Mouse (Mus musculus): Measurements from ENCODE around the gene Defb25.

Gene Defb25

GRCm38 (mm10) chr2:152626774-152627591, 4.1 kb upstream of the Defb25 start, which contains the start of gene Rem1:
Rem1 (plus strand) TSS chr2:152626951.
- peak; percentile 80 to 83 for DNase-seq

- no peak for DNase-seq
Measured at GRCm38 (mm10) chr2:152625256-152625655, 2.4 kb upstream of the Defb25 start.

GRCm38 (mm10) chr2:152624566-152624965, 1.7 kb upstream of the Defb25 start:
- DNase-seq: no peak

- DNase-seq: no peak
Measured at GRCm38 (mm10) chr2:152622151-152622550, 702 bp downstream of the Defb25 start.

- DNase-seq: peak in 1 of 2 experiments; percentile 55
Measured at GRCm38 (mm10) chr2:152620367-152621134, 2.3 kb downstream of the Defb25 start.

- no peak for DNase-seq
Measured at GRCm38 (mm10) chr2:152617374-152617773, 5.5 kb downstream of the Defb25 start.

GRCm38 (mm10) chr2:152616470-152616869, 6.4 kb downstream of the Defb25 start:
- DNase-seq: no peak

GRCm38 (mm10) chr2:152615563-152615962, 7.3 kb downstream of the Defb25 start:
- DNase-seq: peak in 1 of 2 experiments; percentile 64

- no peak for DNase-seq
Measured at GRCm38 (mm10) chr2:152612193-152612592, 10.7 kb downstream of the Defb25 start.

GRCm38 (mm10) chr2:152608719-152609118, 14.1 kb downstream of the Defb25 start:
- DNase-seq: no peak

GRCm38 (mm10) chr2:152607746-152608145, 15.1 kb downstream of the Defb25 start:
- peak in 1 of 2 experiments; percentile 46 for DNase-seq

- peak; percentile 63 to 74 for DNase-seq
Measured at GRCm38 (mm10) chr2:152604057-152604456, 18.8 kb downstream of the Defb25 start, which contains the start of gene Defb36. Defb36 (plus strand) TSS chr2:152604327.

- DNase-seq: no peak
Measured at GRCm38 (mm10) chr2:152601275-152601960, 21.4 kb downstream of the Defb25 start.

- DNase-seq: no peak
Measured at GRCm38 (mm10) chr2:152600076-152600475, 22.8 kb downstream of the Defb25 start.

GRCm38 (mm10) chr2:152599299-152599698, 23.6 kb downstream of the Defb25 start, which contains the start of gene Defb45:
Defb45 (minus strand) TSS chr2:152599399.
- DNase-seq: no peak

GRCm38 (mm10) chr2:152589021-152589420, 33.8 kb downstream of the Defb25 start:
- DNase-seq: peak; percentile 18 to 46

GRCm38 (mm10) chr2:152588450-152588849, 34.4 kb downstream of the Defb25 start:
- DNase-seq: no peak

GRCm38 (mm10) chr2:152586926-152587560, 35.8 kb downstream of the Defb25 start:
- DNase-seq: peak; percentile 26 to 41

GRCm38 (mm10) chr2:152580612-152581011, 42.2 kb downstream of the Defb25 start:
- no peak for DNase-seq

- DNase-seq: no peak
Measured at GRCm38 (mm10) chr2:152580107-152580506, 42.7 kb downstream of the Defb25 start, which contains the start of gene Defb19. Defb19 (minus strand) TSS chr2:152580312.

- no peak for DNase-seq
Measured at GRCm38 (mm10) chr2:152573484-152573883, 49.4 kb downstream of the Defb25 start.

Data from kidney, postnatal 4 days (tissue).